Mouse (Mus musculus): Measurements from ENCODE around the gene Casp2.

DNA sequence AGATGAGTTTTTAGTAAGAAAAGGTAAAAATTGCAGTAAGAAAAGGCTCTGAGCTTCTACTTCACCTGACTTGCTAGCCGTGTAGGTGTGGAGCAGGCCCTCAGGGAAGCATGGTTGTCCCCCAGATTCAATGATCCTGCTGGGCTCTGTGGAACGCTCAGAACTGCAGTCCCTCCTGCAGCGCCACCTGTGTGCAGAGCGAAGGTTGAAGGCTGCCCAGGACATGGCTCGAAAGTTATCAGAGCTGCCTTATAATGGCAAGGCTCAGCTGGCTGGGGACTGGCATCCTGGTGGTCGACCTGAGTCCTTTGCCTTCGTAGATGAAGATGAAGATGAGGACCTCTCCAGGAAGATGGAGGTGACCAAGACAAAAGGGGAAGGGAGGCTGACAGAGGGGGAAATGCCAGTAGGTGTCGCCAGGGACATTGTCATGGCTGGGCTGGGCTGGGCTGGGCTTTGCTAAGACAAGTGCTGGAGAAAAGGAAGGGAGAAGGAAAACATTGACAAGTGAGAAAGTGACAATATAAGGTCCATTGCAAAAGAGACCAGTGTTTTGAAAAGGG, 45.1 kb downstream of the Casp2 start:
- peak; percentile 44; the same call in 1 of the 2 replicates for TF ChIP-seq CTCF (IDR thresholded peaks at IDR 0.05; ENCODE audit: extremely low read depth, insufficient read length, insufficient replicate concordance, low read depth, low read length)
- TF ChIP-seq POLR2A (IDR thresholded peaks at IDR 0.05; ENCODE audit: low read depth, low read length): no peak

All from small intestine, adult 2 months (tissue).